Mouse (Mus musculus): Measurements from ENCODE around the gene Trpm8.

The Trpm8 gene

DNA sequence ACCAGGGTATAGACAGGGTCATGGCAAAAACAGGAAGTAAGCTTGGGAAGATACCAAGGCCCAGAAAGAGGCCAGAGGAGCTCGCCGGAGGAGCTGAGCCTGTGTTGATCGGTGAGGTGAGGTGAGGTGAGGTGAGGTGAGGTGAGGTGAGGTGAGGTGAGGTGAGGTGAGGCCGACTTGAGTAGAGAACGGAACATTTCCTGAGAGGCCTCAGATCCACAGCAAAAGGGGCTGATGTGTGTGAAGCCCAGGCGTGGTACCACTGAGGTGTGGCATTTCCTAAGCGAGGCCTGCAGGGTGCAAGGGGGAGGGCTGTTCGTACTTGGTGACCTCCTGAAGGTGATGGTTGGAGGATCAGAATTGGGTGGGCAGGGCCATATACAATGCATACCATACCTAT lies 24.4 kb upstream of the Trpm8 start:
- peaks cover 14% of the 10 kb centered on the region for H3K9me3 ChIP-seq (ENCODE audit: low read length)
- H3K4me3 ChIP-seq (replicated peaks; ENCODE audit: low read length), result no peak overlapping the region
- H3K36me3 ChIP-seq (ENCODE audit: insufficient read depth, low read length), result no peaks in the 10 kb centered on the region
- no peaks in the 10 kb centered on the region for H3K4me1 ChIP-seq (replicated peaks; ENCODE audit: low read depth, low read length)
- peaks cover 34% of the 10 kb centered on the region for H3K27me3 ChIP-seq (ENCODE audit: insufficient read depth, low read length)
- no peak for TF ChIP-seq POU5F1 (IDR thresholded peaks at IDR 0.05; ENCODE audit: borderline replicate concordance, low read length)
- TF ChIP-seq NANOG (IDR thresholded peaks at IDR 0.05; ENCODE audit: borderline replicate concordance, low read length), result no peak
- TF ChIP-seq CTCF (conservative IDR thresholded peaks at IDR 0.05; ENCODE audit: low read length), result no peak; the same call in 1 of the 2 replicates

- Histone ChIP-seq H3K9me3 (ENCODE audit: low read length) (peaks cover 14% of the 10 kb centered on the region), H3K27me3 (ENCODE audit: insufficient read depth, low read length) (peaks cover 37% of the 10 kb centered on the region), H3K36me3 (ENCODE audit: insufficient read depth, low read length) (no peaks in the 10 kb centered on the region), H3K4me3 (replicated peaks; ENCODE audit: low read length) (no peak overlapping the region), H3K4me1 (replicated peaks; ENCODE audit: low read depth, low read length) (no peaks in the 10 kb centered on the region)
- TF ChIP-seq NANOG (IDR thresholded peaks at IDR 0.05; ENCODE audit: borderline replicate concordance, low read length) (no peak), POU5F1 (IDR thresholded peaks at IDR 0.05; ENCODE audit: borderline replicate concordance, low read length) (no peak)
Measured at GRCm38 (mm10) chr1:88253540-88253939, 23.9 kb upstream of the Trpm8 start.

- Histone ChIP-seq H3K4me3 (replicated peaks; ENCODE audit: low read length) (no peak overlapping the region), H3K4me1 (replicated peaks; ENCODE audit: low read depth, low read length) (no peaks in the 10 kb centered on the region; the same call in 1 of the 2 replicates), H3K9me3 (ENCODE audit: low read length) (peaks cover 20% of the 10 kb centered on the region; the same call in 1 of the 2 replicates), H3K27me3 (ENCODE audit: insufficient read depth, low read length) (peaks cover 37% of the 10 kb centered on the region), H3K36me3 (ENCODE audit: insufficient read depth, low read length) (peaks cover 7% of the 10 kb centered on the region)
- TF ChIP-seq POU5F1 (IDR thresholded peaks at IDR 0.05; ENCODE audit: borderline replicate concordance, low read length) (no peak), CTCF (conservative IDR thresholded peaks at IDR 0.05; ENCODE audit: low read length) (no peak), NANOG (IDR thresholded peaks at IDR 0.05; ENCODE audit: borderline replicate concordance, low read length) (no peak)
Measured at GRCm38 (mm10) chr1:88254793-88255465, 22.5 kb upstream of the Trpm8 start.

DNA sequence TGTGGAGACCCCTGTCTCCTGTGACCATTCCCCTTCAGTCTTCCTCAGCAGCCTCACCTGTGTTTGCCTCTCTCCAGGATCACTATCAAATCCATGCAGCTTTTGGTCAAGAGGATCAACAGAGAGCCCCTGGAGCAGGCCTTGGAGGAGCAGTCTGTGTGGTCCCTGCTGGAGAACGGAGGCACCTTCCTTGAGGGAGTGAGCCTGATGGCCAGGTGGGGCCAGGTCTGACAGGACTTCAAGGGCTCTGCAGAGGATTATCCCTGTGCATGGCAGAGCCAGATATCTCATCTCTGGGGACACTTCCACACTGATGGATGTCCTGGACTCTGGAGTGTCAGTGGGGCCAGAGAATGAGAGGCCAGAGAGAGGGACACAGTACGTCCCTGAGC lies 22.0 kb upstream of the Trpm8 start:
- H3K4me1 ChIP-seq (replicated peaks; ENCODE audit: low read depth, low read length), result peaks cover 5% of the 10 kb centered on the region; the same call in 1 of the 2 replicates
- TF ChIP-seq NANOG (IDR thresholded peaks at IDR 0.05; ENCODE audit: borderline replicate concordance, low read length) (no peak), POU5F1 (IDR thresholded peaks at IDR 0.05; ENCODE audit: borderline replicate concordance, low read length) (no peak), CTCF (conservative IDR thresholded peaks at IDR 0.05; ENCODE audit: low read length) (no peak)

GRCm38 (mm10) chr1:88255989-88256754 lies 21.3 kb upstream of the Trpm8 start:
- H3K4me1 ChIP-seq (replicated peaks; ENCODE audit: low read depth, low read length), result peaks cover 7% of the 10 kb centered on the region; the same call in 1 of the 2 replicates
- H3K36me3 ChIP-seq (ENCODE audit: insufficient read depth, low read length), result peaks cover 20% of the 10 kb centered on the region
- TF ChIP-seq CTCF (conservative IDR thresholded peaks at IDR 0.05; ENCODE audit: low read length) (no peak), NANOG (IDR thresholded peaks at IDR 0.05; ENCODE audit: borderline replicate concordance, low read length) (no peak), POU5F1 (IDR thresholded peaks at IDR 0.05; ENCODE audit: borderline replicate concordance, low read length) (no peak)
- peaks cover 37% of the 10 kb centered on the region for H3K27me3 ChIP-seq (ENCODE audit: insufficient read depth, low read length)
- H3K4me3 ChIP-seq (replicated peaks; ENCODE audit: low read length), result no peak overlapping the region
- peaks cover 28% of the 10 kb centered on the region for H3K9me3 ChIP-seq (ENCODE audit: low read length)

More for the DNA sequence above, 22.0 kb upstream of the Trpm8 start:
- peaks cover 13% of the 10 kb centered on the region for H3K36me3 ChIP-seq (ENCODE audit: insufficient read depth, low read length)
- H3K27me3 ChIP-seq (ENCODE audit: insufficient read depth, low read length), result peaks cover 37% of the 10 kb centered on the region
- H3K9me3 ChIP-seq (ENCODE audit: low read length), result peaks cover 26% of the 10 kb centered on the region
- H3K4me3 ChIP-seq (replicated peaks; ENCODE audit: low read length), result no peak overlapping the region

DNA sequence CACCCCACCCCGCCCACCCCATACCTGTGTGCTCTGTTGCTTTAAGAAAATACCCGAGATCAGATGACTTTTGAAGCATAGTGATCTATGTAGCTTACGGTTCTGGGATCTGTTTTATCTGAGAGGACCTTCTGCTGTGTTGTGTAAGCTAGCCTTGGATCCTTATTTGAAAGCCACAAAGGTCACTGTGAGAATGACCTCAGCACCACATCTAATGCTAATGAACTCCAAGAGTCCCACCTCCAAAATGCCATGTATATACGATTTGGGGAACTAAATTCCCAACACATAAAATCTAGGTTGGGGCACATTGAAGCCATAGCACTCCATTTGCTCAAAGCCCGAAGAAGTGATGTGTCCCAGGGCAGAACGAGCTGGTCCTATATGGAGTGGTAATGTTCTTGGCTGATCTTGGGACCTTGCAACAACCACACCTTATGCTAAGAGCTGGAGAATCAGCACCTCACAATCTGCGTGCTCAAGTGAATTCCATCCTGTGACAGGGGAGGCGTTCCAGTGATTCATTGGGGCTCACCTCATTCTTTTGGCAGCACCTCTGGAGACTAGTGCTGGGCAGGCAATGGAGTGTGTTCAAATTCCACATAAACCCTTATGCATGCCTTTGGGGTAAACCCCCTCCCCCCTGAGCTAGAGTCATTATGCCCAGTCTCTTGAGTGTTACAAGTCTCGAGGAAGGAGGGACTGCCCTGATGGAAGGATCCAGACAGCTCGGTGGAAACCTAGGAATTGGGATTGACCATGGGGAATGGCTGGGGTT lies 20.4 kb upstream of the Trpm8 start:
- Histone ChIP-seq H3K36me3 (ENCODE audit: insufficient read depth, low read length) (peaks cover 29% of the 10 kb centered on the region), H3K4me3 (replicated peaks; ENCODE audit: low read length) (no peak overlapping the region)

GRCm38 (mm10) chr1:88257681-88258080 lies 19.8 kb upstream of the Trpm8 start:
- H3K4me3 ChIP-seq (replicated peaks; ENCODE audit: low read length), result no peak overlapping the region
- peaks cover 35% of the 10 kb centered on the region for H3K9me3 ChIP-seq (ENCODE audit: low read length)
- peaks cover 34% of the 10 kb centered on the region for H3K27me3 ChIP-seq (ENCODE audit: insufficient read depth, low read length)
- TF ChIP-seq NANOG (IDR thresholded peaks at IDR 0.05; ENCODE audit: borderline replicate concordance, low read length), result no peak
- 0 out of 2 replicates have a peak, but pooled peaks have one; percentile 22 for TF ChIP-seq POU5F1 (IDR thresholded peaks at IDR 0.05; ENCODE audit: borderline replicate concordance, low read length)
- H3K36me3 ChIP-seq (ENCODE audit: insufficient read depth, low read length), result peaks cover 35% of the 10 kb centered on the region
- peaks cover 17% of the 10 kb centered on the region for H3K4me1 ChIP-seq (replicated peaks; ENCODE audit: low read depth, low read length)

More for the DNA sequence above, 20.4 kb upstream of the Trpm8 start:
- Histone ChIP-seq H3K9me3 (ENCODE audit: low read length) (peaks cover 35% of the 10 kb centered on the region), H3K4me1 (replicated peaks; ENCODE audit: low read depth, low read length) (peaks cover 11% of the 10 kb centered on the region), H3K27me3 (ENCODE audit: insufficient read depth, low read length) (peaks cover 37% of the 10 kb centered on the region)
- TF ChIP-seq POU5F1 (IDR thresholded peaks at IDR 0.05; ENCODE audit: borderline replicate concordance, low read length) (no peak), CTCF (conservative IDR thresholded peaks at IDR 0.05; ENCODE audit: low read length) (no peak), NANOG (IDR thresholded peaks at IDR 0.05; ENCODE audit: borderline replicate concordance, low read length) (no peak)

DNA sequence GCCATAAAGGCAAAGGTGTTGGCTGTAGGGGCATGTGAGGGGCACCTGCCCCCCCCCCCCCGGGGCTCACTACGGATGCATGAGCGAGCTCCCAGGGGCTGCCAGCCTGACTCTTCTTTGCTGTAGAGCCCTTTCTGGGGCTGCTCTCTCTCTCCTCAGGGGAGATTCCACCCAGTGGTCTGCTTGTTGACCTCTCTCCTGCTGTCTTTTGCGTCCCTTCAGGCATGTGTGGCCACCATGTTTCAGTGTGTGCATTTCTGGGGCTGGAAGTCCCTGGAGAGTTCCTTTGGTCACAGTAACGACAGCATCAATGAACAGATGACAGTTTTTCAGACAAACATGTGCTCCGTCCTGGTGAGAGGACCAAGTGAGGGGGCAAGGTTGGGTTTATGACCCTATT lies 19.1 kb upstream of the Trpm8 start:
- H3K4me3 ChIP-seq (replicated peaks; ENCODE audit: low read length), result no peak overlapping the region
- peaks cover 33% of the 10 kb centered on the region for H3K27me3 ChIP-seq (ENCODE audit: insufficient read depth, low read length)
- TF ChIP-seq CTCF (conservative IDR thresholded peaks at IDR 0.05; ENCODE audit: low read length), result no peak
- TF ChIP-seq POU5F1 (IDR thresholded peaks at IDR 0.05; ENCODE audit: borderline replicate concordance, low read length), result no peak
- no peak for TF ChIP-seq NANOG (IDR thresholded peaks at IDR 0.05; ENCODE audit: borderline replicate concordance, low read length)
- peaks cover 37% of the 10 kb centered on the region for H3K9me3 ChIP-seq (ENCODE audit: low read length)
- peaks cover 42% of the 10 kb centered on the region for H3K36me3 ChIP-seq (ENCODE audit: insufficient read depth, low read length)
- peaks cover 24% of the 10 kb centered on the region for H3K4me1 ChIP-seq (replicated peaks; ENCODE audit: low read depth, low read length)

Data from E14TG2a.4 (cell line).